Mouse (Mus musculus): ENCODE results near the gene Cfap54. TPM values are rescaled to one million over a fixed set of nuclear protein-coding genes. Genes with fewer than 3 reads are reported as not detected.

Gene Cfap54
- polyA plus RNA-seq, 1 experiment from 2014 or later: 0.11 TPM

- TF ChIP-seq EP300 (IDR thresholded peaks at IDR 0.05; ENCODE audit: low read depth) (no peak), CTCF (IDR thresholded peaks at IDR 0.05; ENCODE audit: low read depth) (no peak)
- WGBS (ENCODE audit: insufficient replicate concordance): 34% methylated on average over 5 of the region's 5 CpGs
- Histone ChIP-seq H3K9ac (replicated peaks) (no peak overlapping the region), H3K4me1 (ENCODE audit: insufficient read depth) (no peaks in the 10 kb centered on the region), H3K27me3 (ENCODE audit: insufficient read depth, low read length) (no peaks in the 10 kb centered on the region), H3K36me3 (replicated peaks; ENCODE audit: insufficient read depth, low read length) (no peaks in the 10 kb centered on the region), H3K27ac (ENCODE audit: low read depth) (no peak overlapping the region), H3K4me2 (ENCODE audit: low read depth, low read length) (no peak overlapping the region), H3K9me3 (ENCODE audit: low read length) (no peaks in the 10 kb centered on the region), H3K4me3 (ENCODE audit: low read depth, low read length) (no peak overlapping the region)
- DNase-seq (no peak), ATAC-seq (no peak)
Observed at GRCm38 (mm10) chr10:92934506-92934905, 146.9 kb downstream of the Cfap54 start.

GRCm38 (mm10) chr10:92933616-92934015 lies 147.8 kb downstream of the Cfap54 start:
- ATAC-seq: no peak
- 64% methylated on average over 6 of the region's 6 CpGs for WGBS (ENCODE audit: insufficient replicate concordance)

GRCm38 (mm10) chr10:92932464-92932863 lies 149.0 kb downstream of the Cfap54 start:
- Histone ChIP-seq H3K9me3 (ENCODE audit: low read length) (no peaks in the 10 kb centered on the region), H3K36me3 (replicated peaks; ENCODE audit: insufficient read depth, low read length) (no peaks in the 10 kb centered on the region), H3K27me3 (ENCODE audit: insufficient read depth, low read length) (no peaks in the 10 kb centered on the region), H3K4me2 (ENCODE audit: low read depth, low read length) (no peak overlapping the region), H3K9ac (replicated peaks) (no peak overlapping the region), H3K27ac (ENCODE audit: low read depth) (no peak overlapping the region), H3K4me3 (ENCODE audit: low read depth, low read length) (no peak overlapping the region), H3K4me1 (ENCODE audit: insufficient read depth) (no peaks in the 10 kb centered on the region)
- TF ChIP-seq EP300 (IDR thresholded peaks at IDR 0.05; ENCODE audit: low read depth): no peak
- TF ChIP-seq CTCF (IDR thresholded peaks at IDR 0.05; ENCODE audit: low read depth): no peak
- WGBS (ENCODE audit: insufficient replicate concordance): 78% methylated on average over 12 of the region's 12 CpGs
- ATAC-seq (no peak), DNase-seq (no peak)

More at GRCm38 (mm10) chr10:92933616-92934015, 147.8 kb downstream of the Cfap54 start:
- Histone ChIP-seq H3K4me3 (ENCODE audit: low read depth, low read length) (no peak overlapping the region), H3K9ac (replicated peaks) (no peak overlapping the region), H3K27me3 (ENCODE audit: insufficient read depth, low read length) (no peaks in the 10 kb centered on the region), H3K27ac (ENCODE audit: low read depth) (no peak overlapping the region), H3K4me2 (ENCODE audit: low read depth, low read length) (no peak overlapping the region), H3K9me3 (ENCODE audit: low read length) (no peaks in the 10 kb centered on the region), H3K36me3 (replicated peaks; ENCODE audit: insufficient read depth, low read length) (no peaks in the 10 kb centered on the region), H3K4me1 (ENCODE audit: insufficient read depth) (no peaks in the 10 kb centered on the region)
- DNase-seq: no peak
- TF ChIP-seq EP300 (IDR thresholded peaks at IDR 0.05; ENCODE audit: low read depth): no peak
- no peak for TF ChIP-seq CTCF (IDR thresholded peaks at IDR 0.05; ENCODE audit: low read depth)

GRCm38 (mm10) chr10:92930036-92930435 lies 151.4 kb downstream of the Cfap54 start:
- no peak overlapping the region for H3K9ac ChIP-seq (replicated peaks)
- no peaks in the 10 kb centered on the region for H3K36me3 ChIP-seq (replicated peaks; ENCODE audit: insufficient read depth, low read length)
- DNase-seq: no peak
- H3K9me3 ChIP-seq (ENCODE audit: low read length): no peaks in the 10 kb centered on the region
- H3K4me1 ChIP-seq (ENCODE audit: insufficient read depth): no peaks in the 10 kb centered on the region
- H3K27ac ChIP-seq (ENCODE audit: low read depth): no peak overlapping the region
- no peak for TF ChIP-seq EP300 (IDR thresholded peaks at IDR 0.05; ENCODE audit: low read depth)
- TF ChIP-seq CTCF (IDR thresholded peaks at IDR 0.05; ENCODE audit: low read depth): no peak
- no peak overlapping the region for H3K4me2 ChIP-seq (ENCODE audit: low read depth, low read length)
- H3K4me3 ChIP-seq (ENCODE audit: low read depth, low read length): no peak overlapping the region
- H3K27me3 ChIP-seq (ENCODE audit: insufficient read depth, low read length): no peaks in the 10 kb centered on the region
- ATAC-seq: no peak
- WGBS (ENCODE audit: insufficient replicate concordance): 81% methylated on average over 1 of the region's 1 CpGs

- Histone ChIP-seq H3K27me3 (ENCODE audit: insufficient read depth, low read length) (no peaks in the 10 kb centered on the region), H3K9ac (replicated peaks) (no peak overlapping the region), H3K9me3 (ENCODE audit: low read length) (no peaks in the 10 kb centered on the region), H3K4me2 (ENCODE audit: low read depth, low read length) (no peak overlapping the region), H3K4me1 (ENCODE audit: insufficient read depth) (no peaks in the 10 kb centered on the region), H3K4me3 (ENCODE audit: low read depth, low read length) (no peak overlapping the region), H3K27ac (ENCODE audit: low read depth) (no peak overlapping the region), H3K36me3 (replicated peaks; ENCODE audit: insufficient read depth, low read length) (no peaks in the 10 kb centered on the region)
- 77% methylated on average over 3 of the region's 3 CpGs for WGBS (ENCODE audit: insufficient replicate concordance)
- no peak for DNase-seq
- no peak for ATAC-seq
- TF ChIP-seq CTCF (IDR thresholded peaks at IDR 0.05; ENCODE audit: low read depth) (no peak), EP300 (IDR thresholded peaks at IDR 0.05; ENCODE audit: low read depth) (no peak)
Observed at GRCm38 (mm10) chr10:92928256-92928655, 153.2 kb downstream of the Cfap54 start.

GRCm38 (mm10) chr10:92918551-92918950 lies 162.9 kb downstream of the Cfap54 start:
- no peaks in the 10 kb centered on the region for H3K27me3 ChIP-seq (ENCODE audit: insufficient read depth, low read length)
- H3K4me1 ChIP-seq (ENCODE audit: insufficient read depth): no peaks in the 10 kb centered on the region
- ATAC-seq (no peak), DNase-seq (no peak)
- H3K9ac ChIP-seq (replicated peaks): no peak overlapping the region
- no peak overlapping the region for H3K4me3 ChIP-seq (ENCODE audit: low read depth, low read length)
- no peaks in the 10 kb centered on the region for H3K36me3 ChIP-seq (replicated peaks; ENCODE audit: insufficient read depth, low read length)
- H3K9me3 ChIP-seq (ENCODE audit: low read length): no peaks in the 10 kb centered on the region
- WGBS (ENCODE audit: insufficient replicate concordance): 47% methylated on average over 1 of the region's 1 CpGs
- no peak for TF ChIP-seq CTCF (IDR thresholded peaks at IDR 0.05; ENCODE audit: low read depth)
- no peak for TF ChIP-seq EP300 (IDR thresholded peaks at IDR 0.05; ENCODE audit: low read depth)
- H3K27ac ChIP-seq (ENCODE audit: low read depth): no peak overlapping the region
- H3K4me2 ChIP-seq (ENCODE audit: low read depth, low read length): no peak overlapping the region

GRCm38 (mm10) chr10:92907246-92907645 lies 174.2 kb downstream of the Cfap54 start:
- no peaks in the 10 kb centered on the region for H3K4me1 ChIP-seq (ENCODE audit: insufficient read depth)
- ATAC-seq (no peak), DNase-seq (no peak)
- no peak overlapping the region for H3K4me3 ChIP-seq (ENCODE audit: low read depth, low read length)
- no peaks in the 10 kb centered on the region for H3K9me3 ChIP-seq (ENCODE audit: low read length)
- H3K4me2 ChIP-seq (ENCODE audit: low read depth, low read length): no peak overlapping the region
- H3K27ac ChIP-seq (ENCODE audit: low read depth): no peak overlapping the region
- no peak overlapping the region for H3K9ac ChIP-seq (replicated peaks)
- no peaks in the 10 kb centered on the region for H3K27me3 ChIP-seq (ENCODE audit: insufficient read depth, low read length)
- WGBS (ENCODE audit: insufficient replicate concordance): 70% methylated on average over 6 of the region's 6 CpGs
- no peaks in the 10 kb centered on the region for H3K36me3 ChIP-seq (replicated peaks; ENCODE audit: insufficient read depth, low read length)
- no peak for TF ChIP-seq EP300 (IDR thresholded peaks at IDR 0.05; ENCODE audit: low read depth)
- TF ChIP-seq CTCF (IDR thresholded peaks at IDR 0.05; ENCODE audit: low read depth): no peak

Measured in liver, postnatal 0 days (tissue).